In genomic region chr3:136651496-136651895, GRCm38 (mm10) we compare ENCODE assay signal across 14 mouse cellular contexts.
"Had no signal": no experiment of that assay in that cellular context is flagged by ENCODE, and none has a peak within 500 bp of the region (broad histone marks: within the 10 kb centered on the region; RNA-seq: fewer than 3 reads in every experiment).

No protein-coding gene starts in this region.

- H3K4me2 ChIP-seq: intestine, embryonic 15.5 days; limb, embryonic 15.5 days; liver, embryonic 12.5 days; lung, embryonic 14.5 days had no signal

- DNase-seq: kidney, adult 18-20 months; kidney, postnatal 10 days; kidney, postnatal 4 days; lung, embryonic 14.5 days; lung, postnatal 10 days; right cerebral cortex, postnatal 14 days; thymus, postnatal 4 days had no signal

- H3K9me3 ChIP-seq: intestine, embryonic 15.5 days; limb, embryonic 15.5 days; liver, embryonic 12.5 days; megakaryocyte, embryonic 14.5 days had no signal

- H3K4me1 ChIP-seq: intestine, embryonic 15.5 days; limb, embryonic 15.5 days; liver, embryonic 12.5 days had no signal

- H3K27me3 ChIP-seq: intestine, embryonic 15.5 days; limb, embryonic 15.5 days; liver, embryonic 12.5 days had no signal

- H3K36me3 ChIP-seq: intestine, embryonic 15.5 days; limb, embryonic 15.5 days; liver, embryonic 12.5 days had no signal

- H3K27ac ChIP-seq: intestine, embryonic 15.5 days; left cerebral cortex, adult 2 months; limb, embryonic 15.5 days; liver, embryonic 12.5 days; macrophage; stomach, postnatal 0 days had no signal

- H3K4me3 ChIP-seq: intestine, embryonic 15.5 days; left cerebral cortex, adult 2 months; limb, embryonic 15.5 days; liver, embryonic 12.5 days; megakaryocyte, embryonic 14.5 days had no signal

- H3K9ac ChIP-seq: intestine, embryonic 15.5 days; limb, embryonic 15.5 days; liver, embryonic 12.5 days; lung, embryonic 14.5 days had no signal

- ATAC-seq: intestine, embryonic 15.5 days; liver, embryonic 12.5 days had no signal
